Mouse (Mus musculus) heart, postnatal 10 days (tissue): Measurements from ENCODE around the gene Ctnnb1. TPM values are rescaled to one million over a fixed set of nuclear protein-coding genes. Genes with fewer than 3 reads are reported as not detected.
"Not testable (repeated sequence)": the region's sequence is repeated elsewhere in the genome, so short reads cannot be mapped to it uniquely, and the experiment has no call there.

Experiments
- DNase-seq, 2 experiments: peaks; one replicate each; pipeline ENCODE4 v3.0.0; 2021
- intact Hi-C: fragments of 180-260 bp; cut with DNase I; formaldehyde crosslinking; loops from one replicate; pipeline ENCODE4 v1.15.1; 2025
- total RNA-seq, 2 experiments: library from RNA; stranded (reverse); gene quantifications; 2 replicates each; pipeline ENCODE4 v1.2.3; 2021

Ctnnb1 gene
- 100 to 1,000 TPM; 624 to 701 TPM for total RNA-seq

- intact Hi-C loops: no loop called here
- no peak for DNase-seq
These were observed at the start of gene Ctnnb1 for GRCm38 (mm10) chr9:120929081-120929480. Gene Ctnnb1, plus strand, starts transcription at chr9:120929216.

- intact Hi-C loops: no loop called here
- DNase-seq: peak in 1 of 2 experiments; percentile 19
These were observed 48.7 kb upstream of the Ctnnb1 start for GRCm38 (mm10) chr9:120880286-120880685.

GRCm38 (mm10) chr9:120881121-120881520 lies 47.9 kb upstream of the Ctnnb1 start:
- intact Hi-C loops: no loop called here
- peak; percentile 65 to 79 for DNase-seq

GRCm38 (mm10) chr9:120881839-120882238 lies 47.2 kb upstream of the Ctnnb1 start:
- intact Hi-C loops: no loop called here
- DNase-seq: no peak

- intact Hi-C loops: no loop called here
- no peak for DNase-seq
These were observed 44.3 kb upstream of the Ctnnb1 start for GRCm38 (mm10) chr9:120884726-120885125.

GRCm38 (mm10) chr9:120887631-120888030 lies 41.4 kb upstream of the Ctnnb1 start:
- no peak for DNase-seq
- intact Hi-C loops: no loop called here

- intact Hi-C loops: no loop called here
- no peak for DNase-seq
These were observed 35.6 kb upstream of the Ctnnb1 start for GRCm38 (mm10) chr9:120893435-120893834.

- DNase-seq: no peak
- intact Hi-C loops: no loop called here
These were observed 35.0 kb upstream of the Ctnnb1 start for GRCm38 (mm10) chr9:120893971-120894370.

- intact Hi-C loops: no loop called here
- DNase-seq: no peak
These were observed 34.6 kb upstream of the Ctnnb1 start for GRCm38 (mm10) chr9:120894376-120894775.

- intact Hi-C loops: no loop called here
- no peak for DNase-seq
These were observed 32.5 kb upstream of the Ctnnb1 start for GRCm38 (mm10) chr9:120896502-120896901.

GRCm38 (mm10) chr9:120897269-120897668 lies 31.7 kb upstream of the Ctnnb1 start:
- intact Hi-C loops: no loop called here
- DNase-seq: no peak

GRCm38 (mm10) chr9:120899833-120900232 lies 29.2 kb upstream of the Ctnnb1 start:
- intact Hi-C loops: no loop called here
- no peak for DNase-seq

GRCm38 (mm10) chr9:120900338-120901274 lies 28.4 kb upstream of the Ctnnb1 start:
- DNase-seq: no peak
- intact Hi-C loops: no loop called here

- DNase-seq: no peak
- intact Hi-C loops: no loop called here
These were observed 26.5 kb upstream of the Ctnnb1 start for GRCm38 (mm10) chr9:120902562-120902961.

- DNase-seq: no peak
- intact Hi-C loops: no loop called here
These were observed 20.6 kb upstream of the Ctnnb1 start for GRCm38 (mm10) chr9:120908461-120908860.

- no peak for DNase-seq
- intact Hi-C loops: loop anchor here (5.0 kb wide), 1 partner anchor 136 kb away; no protein-coding TSS in a partner anchor
These were observed 15.9 kb upstream of the Ctnnb1 start for GRCm38 (mm10) chr9:120913152-120913551.

GRCm38 (mm10) chr9:120914429-120914828 lies 14.6 kb upstream of the Ctnnb1 start:
- DNase-seq: no peak
- intact Hi-C loops: loop anchor here (5.0 kb wide), 1 partner anchor 137 kb away; no protein-coding TSS in a partner anchor

- DNase-seq: peak; percentile 35 to 51
- intact Hi-C loops: loop anchor here (5.0 kb wide), 2 partner anchors 118 to 138 kb away; no protein-coding TSS in a partner anchor
These were observed 14.0 kb upstream of the Ctnnb1 start for GRCm38 (mm10) chr9:120914877-120915459.

GRCm38 (mm10) chr9:120917619-120918018 lies 11.4 kb upstream of the Ctnnb1 start:
- intact Hi-C loops: loop anchor here (5.0 kb wide), 1 partner anchor 120 kb away; no protein-coding TSS in a partner anchor
- not testable (repeated sequence) for DNase-seq

GRCm38 (mm10) chr9:120918211-120918610 lies 10.8 kb upstream of the Ctnnb1 start:
- peak; percentile 31 to 38 for DNase-seq
- intact Hi-C loops: loop anchor here (5.0 kb wide), 1 partner anchor 121 kb away; no protein-coding TSS in a partner anchor

- DNase-seq: no peak
- intact Hi-C loops: loop anchor here (5.0 kb wide), 1 partner anchor 121 kb away; no protein-coding TSS in a partner anchor
These were observed 10.4 kb upstream of the Ctnnb1 start for GRCm38 (mm10) chr9:120918642-120919041.
